Mouse (Mus musculus): ENCODE measurements around the gene Znrf3.

DNA sequence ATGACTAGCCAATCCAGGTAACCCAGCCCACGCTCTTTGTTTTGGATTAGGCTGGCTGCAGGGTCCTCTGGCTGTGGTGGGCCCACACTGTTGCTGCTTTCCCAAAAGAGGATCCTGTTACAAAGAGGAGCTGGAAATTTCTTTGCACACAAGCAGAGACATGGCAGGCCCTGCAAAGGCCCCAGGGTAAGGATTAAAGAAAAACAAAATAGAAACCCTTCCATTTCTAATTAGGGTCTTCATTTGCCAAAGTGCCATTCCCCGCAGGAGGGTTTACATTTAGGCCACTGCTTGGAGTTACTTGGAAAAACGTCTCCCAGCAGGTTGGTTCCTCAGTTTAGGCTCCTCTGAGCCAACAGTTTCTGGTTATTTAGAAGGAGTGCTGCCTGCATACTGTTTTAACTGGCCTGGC lies 130.3 kb downstream of the Znrf3 start:
- TF ChIP-seq CTCF (IDR thresholded peaks at IDR 0.05; ENCODE audit: extremely low read depth, insufficient read depth, low read length) (no peak), POLR2A (IDR thresholded peaks at IDR 0.05; ENCODE audit: extremely low read depth, insufficient read depth, low read length) (no peak)
